Mouse (Mus musculus) midbrain, postnatal 0 days (tissue): ENCODE measurements around the gene Hsph1. TPM values are rescaled to one million over a fixed set of nuclear protein-coding genes. Genes with fewer than 3 reads are reported as not detected.
A peak's percentile ranks its signal among the peaks of the same experiment; 100 is the strongest.

Experiments
- ATAC-seq: fragments of 200-750 bp; cut with Nextera tagmentation; 2 replicates; pipeline ENCODE4 v1.8.0; 2017; ENCODE audit warnings: moderate number of reproducible peaks, mild to moderate bottlenecking, moderate TSS enrichment, moderate library complexity; ENCODE audit not compliant: low FRiP score
- DNase-seq: peaks from one replicate; pipeline ENCODE4 v3.0.0-alpha.2; 2015; ENCODE audit warnings: low spot score
- H3K27ac ChIP-seq: fragments of 300-500 bp; sonication (generic); 2 replicates; pipeline ENCODE4 v1.5.1; 2014; ENCODE audit warnings: low read depth, mild to moderate bottlenecking, low read length, mixed read lengths
- H3K27me3 ChIP-seq: fragments of 300-500 bp; sonication (generic); 2 replicates; pipeline ENCODE4 v1.6.1; 2014; ENCODE audit warnings: low read length, control low read depth, mixed read lengths; ENCODE audit not compliant: insufficient read depth
- H3K36me3 ChIP-seq: fragments of 300-500 bp; sonication (generic); 2 replicates; pipeline ENCODE4 v1.6.1; 2014; ENCODE audit warnings: low read length, control low read depth, mixed read lengths; ENCODE audit not compliant: insufficient read depth
- H3K4me1 ChIP-seq: fragments of 300-500 bp; sonication (generic); 2 replicates; pipeline ENCODE4 v1.6.1; 2014; ENCODE audit warnings: mild to moderate bottlenecking, control low read depth, antibody characterized with exemption, low read length, mixed read lengths; ENCODE audit not compliant: insufficient read depth
- H3K4me2 ChIP-seq: fragments of 300-500 bp; sonication (generic); 2 replicates; pipeline ENCODE4 v1.6.1; 2014; ENCODE audit warnings: low read depth, mild to moderate bottlenecking, low read length, mixed read lengths; ENCODE audit not compliant: poor library complexity, severe bottlenecking
- H3K4me3 ChIP-seq: fragments of 300-500 bp; sonication (generic); 2 replicates; pipeline ENCODE4 v1.5.1; 2014; ENCODE audit warnings: low read depth, mild to moderate bottlenecking, low read length, moderate library complexity
- H3K9ac ChIP-seq: fragments of 300-500 bp; sonication (generic); replicated peaks from 2 replicates; pipeline ENCODE4 v1.6.1; 2014; ENCODE audit warnings: mild to moderate bottlenecking, low read length, moderate library complexity, mixed read lengths; ENCODE audit not compliant: poor library complexity, severe bottlenecking
- H3K9me3 ChIP-seq: fragments of 300-500 bp; sonication (generic); 2 replicates; pipeline ENCODE4 v1.6.1; 2016; ENCODE audit warnings: low read length, control low read depth
- CTCF ChIP-seq: IDR thresholded peaks from 2 replicates; pipeline ENCODE4 v1.5.1; 2016; ENCODE audit warnings: antibody characterized with exemption, mild to moderate bottlenecking
- WGBS: fragments of 180-500 bp; shearing (Covaris S2); extraction: QIAGEN DNeasy Blood & Tissue Kit; methylation state at CpG from one replicate; pipeline ENCODE4 v1.1.7; 2014; 5-methylcytosine and 5-hydroxymethylcytosine counted together
- polyA plus RNA-seq: library from polyadenylated mRNA; unstranded; fragments of >200 nt; fragmentation: Nextera tagmentation; extraction: Ambion mirVana; gene quantifications from 2 replicates; pipeline ENCODE4 v1.2.1, GENCODE M21; 2015
- total RNA-seq: library from RNA; depleted of rRNA; stranded (reverse); fragments of >200 nt; gene quantifications from 2 replicates; pipeline ENCODE4 v1.2.3, GENCODE M21; 2014

The Hsph1 gene
- total and polyA plus RNA-seq, 2 experiments from 2014 or later, result 28.5 to 74.1 TPM

- H3K4me3 ChIP-seq, result no peak overlapping the region
- ATAC-seq (no peak), DNase-seq (no peak)
- H3K27me3 ChIP-seq, result no peaks in the 10 kb centered on the region
- H3K9ac ChIP-seq, result no peak overlapping the region
- H3K9me3 ChIP-seq, result no peaks in the 10 kb centered on the region
- H3K4me2 ChIP-seq, result no peak overlapping the region
- WGBS, result 50% methylated on average over 9 of the region's 9 CpGs
- no peaks in the 10 kb centered on the region for H3K36me3 ChIP-seq
- no peak overlapping the region for H3K27ac ChIP-seq
- no peaks in the 10 kb centered on the region for H3K4me1 ChIP-seq
- TF ChIP-seq CTCF, result no peak
Measured at GRCm38 (mm10) chr5:149658741-149659413, 22.7 kb upstream of the Hsph1 start.

GRCm38 (mm10) chr5:149658022-149658421 lies 21.8 kb upstream of the Hsph1 start:
- ATAC-seq (no peak), DNase-seq (no peak)
- 64% methylated on average over 3 of the region's 3 CpGs for WGBS
- no peak overlapping the region for H3K4me2 ChIP-seq
- no peak overlapping the region for H3K27ac ChIP-seq
- no peaks in the 10 kb centered on the region for H3K9me3 ChIP-seq
- no peak overlapping the region for H3K9ac ChIP-seq
- H3K27me3 ChIP-seq, result no peaks in the 10 kb centered on the region
- TF ChIP-seq CTCF, result peak; percentile 47
- H3K36me3 ChIP-seq, result no peaks in the 10 kb centered on the region
- H3K4me1 ChIP-seq, result no peaks in the 10 kb centered on the region
- H3K4me3 ChIP-seq, result no peak overlapping the region

GRCm38 (mm10) chr5:149655636-149656035 lies 19.5 kb upstream of the Hsph1 start:
- no peak overlapping the region for H3K9ac ChIP-seq
- DNase-seq (no peak), ATAC-seq (no peak)
- H3K4me1 ChIP-seq, result no peaks in the 10 kb centered on the region
- H3K9me3 ChIP-seq, result no peaks in the 10 kb centered on the region
- H3K27me3 ChIP-seq, result no peaks in the 10 kb centered on the region
- no peak overlapping the region for H3K4me3 ChIP-seq
- whole genome bisulfite sequencing, result 85% methylated on average over 9 of the region's 9 CpGs
- TF ChIP-seq CTCF, result no peak
- H3K4me2 ChIP-seq, result no peak overlapping the region
- no peaks in the 10 kb centered on the region for H3K36me3 ChIP-seq
- H3K27ac ChIP-seq, result no peak overlapping the region

GRCm38 (mm10) chr5:149650179-149650553 lies 14.0 kb upstream of the Hsph1 start:
- no peak for TF ChIP-seq CTCF
- ATAC-seq, result no peak
- H3K9ac ChIP-seq, result no peak overlapping the region
- no peak overlapping the region for H3K4me2 ChIP-seq
- no peaks in the 10 kb centered on the region for H3K27me3 ChIP-seq
- H3K9me3 ChIP-seq, result no peaks in the 10 kb centered on the region
- WGBS, result 58% methylated on average over 4 of the region's 4 CpGs
- no peak overlapping the region for H3K4me3 ChIP-seq
- no peaks in the 10 kb centered on the region for H3K36me3 ChIP-seq
- no peak for DNase-seq
- H3K27ac ChIP-seq, result no peak overlapping the region
- peaks cover 2% of the 10 kb centered on the region; the same call in 1 of the 2 replicates for H3K4me1 ChIP-seq

GRCm38 (mm10) chr5:149649499-149650178 lies 13.5 kb upstream of the Hsph1 start:
- Histone ChIP-seq H3K27me3 (no peaks in the 10 kb centered on the region), H3K4me2 (no peak overlapping the region), H3K4me3 (no peak overlapping the region), H3K27ac (no peak overlapping the region), H3K36me3 (no peaks in the 10 kb centered on the region), H3K4me1 (peaks cover 2% of the 10 kb centered on the region; the same call in 1 of the 2 replicates), H3K9ac (no peak overlapping the region), H3K9me3 (no peaks in the 10 kb centered on the region)
- ATAC-seq (no peak), DNase-seq (no peak)
- WGBS, result 84% methylated on average over 14 of the region's 14 CpGs
- no peak for TF ChIP-seq CTCF

GRCm38 (mm10) chr5:149648895-149649406 lies 12.8 kb upstream of the Hsph1 start:
- no peak for DNase-seq
- Histone ChIP-seq H3K9me3 (no peaks in the 10 kb centered on the region), H3K4me1 (peaks cover 2% of the 10 kb centered on the region; the same call in 1 of the 2 replicates), H3K36me3 (no peaks in the 10 kb centered on the region), H3K9ac (no peak overlapping the region), H3K4me2 (no peak overlapping the region), H3K27me3 (no peaks in the 10 kb centered on the region), H3K27ac (no peak overlapping the region), H3K4me3 (no peak overlapping the region)
- 80% methylated on average over 6 of the region's 6 CpGs for WGBS
- no peak for ATAC-seq
- TF ChIP-seq CTCF, result no peak
